Mouse (Mus musculus) G1E (cell line): ENCODE measurements at regions not wholly inside any gene's neighbourhood (a gene's known extent, or its start where the extent isn't known, plus 50 kb on each side); places are given as distances from the start of the nearest gene placed in this dataset.

Source experiments
- CTCF ChIP-seq: IDR thresholded peaks from 2 replicates; pipeline ENCODE4 v1.5.1; 2012; ENCODE audit warnings: low read depth, low read length, inconsistent platforms, mixed read lengths
- GATA1 ChIP-seq: IDR thresholded peaks from 2 replicates; pipeline ENCODE4 v1.6.1; 2012; ENCODE audit warnings: borderline replicate concordance, low read length, inconsistent platforms, mixed read lengths
- POLR2AphosphoS5 ChIP-seq: IDR thresholded peaks from 2 replicates; pipeline ENCODE4 v1.6.1; 2012; ENCODE audit warnings: low read depth, low read length, inconsistent platforms; ENCODE audit not compliant: insufficient replicate concordance
- TAL1 ChIP-seq: conservative IDR thresholded peaks from 2 replicates; pipeline ENCODE4 v1.6.1; 2012; ENCODE audit warnings: low read depth, low read length, inconsistent platforms, mixed read lengths

- TF ChIP-seq CTCF: no peak
- no peak for TF ChIP-seq TAL1
- TF ChIP-seq GATA1: no peak
- no peak for TF ChIP-seq POLR2AphosphoS5
Observed at GRCm38 (mm10) chr19:56065730-56066129, 221.2 kb upstream of the Habp2 start.
